Mouse (Mus musculus): ENCODE data around the gene L3mbtl2.

Gene L3mbtl2

GRCm38 (mm10) chr15:81709686-81710085 is 46.0 kb downstream of the L3mbtl2 start:
- DNase-seq: no peak

GRCm38 (mm10) chr15:81710801-81711200 is 47.1 kb downstream of the L3mbtl2 start:
- no peak for DNase-seq

GRCm38 (mm10) chr15:81713742-81714141 is 50.1 kb downstream of the L3mbtl2 start:
- no peak for DNase-seq

GRCm38 (mm10) chr15:81718336-81719138 is 54.8 kb downstream of the L3mbtl2 start:
- no peak for DNase-seq

GRCm38 (mm10) chr15:81719139-81719531 is 55.4 kb downstream of the L3mbtl2 start:
- DNase-seq: no peak

GRCm38 (mm10) chr15:81722361-81722760 is 58.7 kb downstream of the L3mbtl2 start:
- no peak for DNase-seq

GRCm38 (mm10) chr15:81723653-81724052 is 60.0 kb downstream of the L3mbtl2 start:
- no peak for DNase-seq

GRCm38 (mm10) chr15:81725965-81726364 is 62.3 kb downstream of the L3mbtl2 start:
- DNase-seq: no peak

GRCm38 (mm10) chr15:81729241-81729791 is 65.6 kb downstream of the L3mbtl2 start:
- peak; percentile 64 for DNase-seq

GRCm38 (mm10) chr15:81729792-81730635 is 66.3 kb downstream of the L3mbtl2 start:
- peak; percentile 97 for DNase-seq

- DNase-seq: no peak
These were observed 71.4 kb downstream of the L3mbtl2 start for GRCm38 (mm10) chr15:81735075-81735474.
